Mouse (Mus musculus): Measurements from ENCODE around the gene Tmed9.
"Not testable (repeated sequence)": the region's sequence is repeated elsewhere in the genome, so short reads cannot be mapped to it uniquely, and the experiment has no call there.

The Tmed9 gene

DNA sequence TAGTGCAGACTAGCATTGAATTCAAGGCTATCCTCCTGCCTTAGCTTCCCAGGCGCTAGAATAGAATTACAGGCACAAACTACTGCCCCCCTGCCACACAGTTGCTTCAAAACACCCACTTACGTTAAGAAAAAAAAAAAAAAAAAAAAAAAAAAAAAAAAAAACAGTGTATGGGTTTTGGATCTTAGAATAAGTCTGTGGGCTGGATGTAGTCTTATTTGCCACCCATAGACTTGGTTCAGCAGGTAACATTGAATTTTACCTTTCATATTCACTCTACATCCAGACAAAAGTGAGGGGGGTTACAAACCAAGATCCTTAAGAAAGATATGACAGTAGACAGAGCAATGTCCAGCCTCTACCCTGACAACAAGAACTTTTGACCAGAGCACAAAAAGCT is 5.6 kb upstream of the Tmed9 start:
- DNase-seq (ENCODE audit: low read depth) = no peak

GRCm38 (mm10) chr13:55568524-55568923 is 5.0 kb upstream of the Tmed9 start:
- not testable (repeated sequence) for DNase-seq (ENCODE audit: low read depth)

- DNase-seq (ENCODE audit: low read depth) = peak; percentile 31
Measured at GRCm38 (mm10) chr13:55569726-55570285, 3.7 kb upstream of the Tmed9 start.

- DNase-seq (ENCODE audit: low read depth) = peak; percentile 48
Measured at GRCm38 (mm10) chr13:55570286-55570973, 3.1 kb upstream of the Tmed9 start.

DNA sequence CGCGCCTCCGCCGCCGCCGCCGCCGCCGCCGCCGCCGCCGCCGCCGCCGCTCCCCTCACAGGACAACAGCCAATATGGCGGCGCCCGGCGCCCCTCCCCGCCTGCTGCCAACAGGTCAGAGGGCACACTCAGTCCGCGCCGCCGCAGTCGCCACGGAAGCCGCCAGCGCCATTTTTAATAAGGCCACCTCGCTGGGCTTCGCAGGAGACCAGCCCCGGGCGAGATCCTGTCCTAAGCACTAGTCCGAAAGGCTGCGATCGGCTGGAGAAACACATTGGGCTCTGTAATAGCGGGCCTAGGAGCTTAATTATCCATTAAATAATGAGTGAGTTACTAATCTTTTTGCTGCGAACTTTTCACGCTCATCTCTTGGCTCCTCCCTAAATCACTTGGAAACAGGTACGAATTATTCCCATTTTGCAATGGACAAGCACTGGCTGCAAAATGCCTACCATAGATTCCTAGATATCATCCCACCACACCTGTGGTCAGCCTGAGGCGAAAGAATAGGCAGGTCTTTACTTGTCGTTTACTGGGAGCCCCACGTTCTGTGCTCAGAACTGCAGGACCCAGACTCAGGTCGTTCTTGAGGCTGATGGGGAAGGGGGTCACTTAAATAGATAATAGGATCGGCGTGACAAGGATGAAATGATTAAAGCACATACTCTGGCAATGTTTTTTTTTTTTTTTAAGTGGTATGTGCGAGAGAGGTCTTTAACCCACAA is 2.3 kb upstream of the Tmed9 start, which contains the start of gene Fam193b:
TSS of gene Fam193b (minus strand) at position 94 of the 725 bp plus-strand sequence.
- peak; percentile 94 for DNase-seq (ENCODE audit: low read depth)

DNA sequence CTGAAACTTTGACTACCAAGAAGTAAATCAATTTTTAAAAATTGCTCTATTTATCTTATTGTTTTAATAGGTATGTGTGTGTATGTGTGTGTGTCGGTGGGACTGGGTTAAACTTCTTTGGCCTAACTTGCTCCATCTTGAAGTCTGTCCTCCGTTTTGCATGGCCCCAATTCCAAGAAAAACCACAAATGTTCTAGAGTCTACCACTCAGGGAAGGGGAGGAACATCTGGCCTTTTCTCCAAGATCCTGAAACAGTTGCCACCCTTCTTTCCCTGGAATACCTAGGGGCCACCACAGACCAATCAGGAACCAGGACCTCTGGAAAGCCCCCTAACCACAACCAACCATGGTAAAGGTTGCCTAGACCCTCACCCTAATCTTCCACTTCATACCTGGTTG is 1.6 kb upstream of the Tmed9 start:
- DNase-seq (ENCODE audit: low read depth) = no peak

GRCm38 (mm10) chr13:55574321-55574720 is 789 bp downstream of the Tmed9 start:
- no peak for DNase-seq (ENCODE audit: low read depth)

- DNase-seq (ENCODE audit: low read depth) = peak; percentile 36
Measured at GRCm38 (mm10) chr13:55575932-55576331, 2.4 kb downstream of the Tmed9 start.

- DNase-seq (ENCODE audit: low read depth) = not testable (repeated sequence)
Measured at GRCm38 (mm10) chr13:55576872-55577271, 3.3 kb downstream of the Tmed9 start.

DNA sequence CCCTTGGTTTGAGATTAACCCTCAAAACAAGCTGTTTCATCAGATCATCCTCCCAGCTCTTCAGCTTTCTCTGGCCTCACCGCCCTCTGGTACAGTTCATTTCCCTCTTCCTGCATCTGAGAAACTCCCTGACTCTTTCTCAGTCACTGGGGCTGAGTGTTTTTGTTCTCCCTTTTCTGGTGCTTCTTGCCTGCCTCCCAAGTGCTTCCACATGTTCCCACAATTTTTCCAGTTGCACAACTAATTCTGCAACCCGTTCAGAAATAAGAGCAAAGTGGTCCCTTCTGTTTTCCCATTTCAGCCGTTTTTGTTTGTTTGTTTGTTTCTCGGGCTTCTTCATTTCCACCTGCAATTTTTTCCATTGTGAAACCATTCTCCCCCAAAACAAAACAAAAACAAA is 4.6 kb downstream of the Tmed9 start:
- no peak for DNase-seq (ENCODE audit: low read depth)

DNA sequence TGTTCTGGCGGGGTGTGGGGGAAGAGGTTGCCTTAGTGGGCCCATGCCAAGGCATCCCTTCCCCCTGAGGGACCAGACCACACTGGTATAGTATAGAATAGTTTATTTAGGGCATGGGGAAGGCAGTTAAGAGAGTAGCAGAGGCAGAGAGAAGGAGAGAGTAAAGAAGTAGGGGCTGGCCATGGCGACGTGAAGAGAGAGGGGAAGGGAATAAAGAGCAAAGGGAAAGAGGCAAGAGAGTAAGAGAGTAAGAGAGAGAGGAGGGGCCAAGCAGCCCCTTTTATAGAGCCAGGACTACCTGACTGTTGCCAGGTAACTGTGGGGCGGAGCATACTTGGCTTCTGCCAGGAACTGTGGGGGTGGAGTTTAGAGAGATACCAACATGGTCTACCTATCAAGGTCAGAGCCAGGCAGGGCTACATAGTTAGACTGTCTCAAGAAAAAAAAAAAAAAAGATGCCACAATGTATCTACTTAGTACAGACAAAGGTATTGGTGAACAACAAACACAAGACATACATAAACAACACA is 18.5 kb downstream of the Tmed9 start:
- no peak for DNase-seq (ENCODE audit: low read depth)

- peak; percentile 96 for DNase-seq (ENCODE audit: low read depth)
Measured at GRCm38 (mm10) chr13:55592512-55593253, 19.2 kb downstream of the Tmed9 start.

DNA sequence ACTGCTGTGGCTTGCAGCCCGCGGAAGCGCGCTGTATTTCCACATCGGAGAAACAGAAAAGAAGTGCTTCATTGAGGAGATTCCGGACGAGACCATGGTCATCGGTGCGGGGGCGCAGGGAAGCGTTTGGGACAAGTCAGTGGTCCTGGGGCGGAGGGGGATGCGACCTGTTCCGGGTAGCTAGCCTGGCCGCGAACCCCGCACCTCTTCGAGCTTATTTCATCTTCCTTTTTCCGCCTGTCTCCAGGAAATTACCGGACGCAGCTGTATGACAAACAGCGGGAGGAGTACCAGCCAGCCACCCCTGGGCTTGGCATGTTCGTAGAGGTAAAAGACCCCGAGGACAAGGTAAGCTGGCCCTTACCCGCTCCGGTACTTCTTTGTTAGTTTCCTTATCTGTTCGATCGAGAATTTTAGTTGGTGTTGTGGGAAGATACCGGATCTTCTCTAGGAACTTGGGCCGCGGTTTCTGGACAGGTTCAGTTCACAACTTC is 19.8 kb downstream of the Tmed9 start:
- no peak for DNase-seq (ENCODE audit: low read depth)

DNA sequence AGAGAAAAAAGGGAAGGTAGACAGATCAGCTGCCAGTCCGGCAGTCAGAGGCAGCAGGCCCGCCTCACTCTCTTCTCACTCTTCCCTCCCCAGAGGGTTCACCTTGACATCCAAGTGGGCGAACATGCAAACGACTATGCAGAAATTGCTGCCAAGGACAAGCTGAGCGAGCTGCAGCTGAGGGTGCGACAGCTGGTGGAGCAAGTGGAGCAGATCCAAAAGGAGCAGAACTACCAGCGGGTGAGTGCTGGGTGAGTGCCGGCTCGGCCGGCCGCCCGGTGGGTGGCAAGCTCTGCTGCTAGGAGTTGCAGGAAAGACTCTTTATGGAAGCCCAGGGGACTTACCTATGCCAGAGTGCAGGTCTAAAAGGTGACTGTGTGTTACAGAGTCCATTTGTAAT is 21.8 kb downstream of the Tmed9 start:
- no peak for DNase-seq (ENCODE audit: low read depth)

- no peak for DNase-seq (ENCODE audit: low read depth)
Measured at GRCm38 (mm10) chr13:55596802-55597201, 23.3 kb downstream of the Tmed9 start.

GRCm38 (mm10) chr13:55599566-55600540 is 26.3 kb downstream of the Tmed9 start, which contains the start of gene B4galt7:
Gene B4galt7 (plus strand): TSS chr13:55599896.
- DNase-seq (ENCODE audit: low read depth) = peak; percentile 88

GRCm38 (mm10) chr13:55600657-55601056 is 27.1 kb downstream of the Tmed9 start:
- DNase-seq (ENCODE audit: low read depth) = no peak

- peak; percentile 86 for DNase-seq (ENCODE audit: low read depth)
Measured at GRCm38 (mm10) chr13:55601611-55602010, 28.1 kb downstream of the Tmed9 start.

DNA sequence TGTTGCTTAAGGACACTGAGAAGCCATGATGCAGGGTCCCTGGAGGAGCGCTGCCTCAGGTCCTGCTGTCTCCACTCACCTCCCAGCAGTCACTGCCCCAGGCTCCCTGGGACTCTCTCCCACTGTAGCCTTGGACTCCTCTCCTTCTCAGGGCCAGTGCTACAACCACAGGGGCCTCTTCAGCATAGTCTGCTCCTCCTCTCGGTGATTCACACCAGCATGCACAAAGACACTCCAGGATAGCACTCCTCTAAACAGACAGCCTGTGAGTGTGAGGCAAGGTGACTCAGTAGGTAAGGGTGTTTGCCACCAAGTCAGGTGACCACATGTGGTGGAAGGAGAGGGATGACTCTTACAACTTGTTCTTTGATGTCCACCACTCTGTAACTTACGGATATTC is 31.1 kb downstream of the Tmed9 start:
- DNase-seq (ENCODE audit: low read depth) = no peak

- no peak for DNase-seq (ENCODE audit: low read depth)
Measured at GRCm38 (mm10) chr13:55606899-55607623, 33.5 kb downstream of the Tmed9 start.

All from NIH3T3 (cell line).